Mouse (Mus musculus): ENCODE results near the gene Chsy1. TPM values are rescaled to one million over a fixed set of nuclear protein-coding genes. Genes with fewer than 3 reads are reported as not detected.

Gene Chsy1
- polyA plus RNA-seq, 1 experiment from 2014 or later: 8.8 TPM

DNA sequence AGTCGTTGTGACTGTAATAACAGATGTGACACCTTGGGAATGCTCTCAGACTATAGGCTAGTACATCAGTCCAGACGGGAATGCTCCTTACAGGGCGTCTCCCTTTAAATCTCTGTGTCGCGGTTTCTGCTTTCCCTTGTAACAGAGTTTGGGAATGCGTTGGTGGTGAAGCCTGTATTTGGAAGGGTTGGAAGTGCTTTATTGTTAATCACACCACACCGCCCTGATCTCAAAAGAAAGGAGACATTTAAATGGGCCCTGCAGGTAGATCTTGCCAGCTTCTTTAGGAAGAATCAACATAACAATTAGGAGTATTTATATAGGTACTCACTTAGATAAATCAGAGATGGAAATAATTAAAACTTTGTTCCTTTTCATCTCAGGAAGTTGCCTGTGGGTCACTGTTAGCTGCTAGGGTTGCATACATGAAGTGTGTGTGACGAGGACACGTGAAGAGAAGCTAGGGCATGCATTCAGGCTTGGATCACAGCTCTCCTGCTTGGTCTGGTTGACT lies 49.4 kb downstream of the Chsy1 start:
- H3K27me3 ChIP-seq (ENCODE audit: control insufficient read depth, insufficient read depth, low read depth, low read length): no peaks in the 10 kb centered on the region
- H3K27ac ChIP-seq (ENCODE audit: low read length): no peak overlapping the region
- no peak overlapping the region for H3K4me3 ChIP-seq (ENCODE audit: low read depth, low read length)
- ATAC-seq: no peak
- no peaks in the 10 kb centered on the region for H3K36me3 ChIP-seq (ENCODE audit: control insufficient read depth, insufficient read depth, low read length)
- H3K4me1 ChIP-seq (ENCODE audit: control insufficient read depth, insufficient read depth, low read length): peaks cover 5% of the 10 kb centered on the region
- 69% methylated on average over 9 of the region's 9 CpGs for WGBS
- no peaks in the 10 kb centered on the region for H3K9me3 ChIP-seq (replicated peaks; ENCODE audit: control insufficient read depth, low read length, poor library complexity, severe bottlenecking)
- H3K9ac ChIP-seq (ENCODE audit: low read depth, low read length): no peak overlapping the region
- no peak overlapping the region for H3K4me2 ChIP-seq (ENCODE audit: low read length)

DNA sequence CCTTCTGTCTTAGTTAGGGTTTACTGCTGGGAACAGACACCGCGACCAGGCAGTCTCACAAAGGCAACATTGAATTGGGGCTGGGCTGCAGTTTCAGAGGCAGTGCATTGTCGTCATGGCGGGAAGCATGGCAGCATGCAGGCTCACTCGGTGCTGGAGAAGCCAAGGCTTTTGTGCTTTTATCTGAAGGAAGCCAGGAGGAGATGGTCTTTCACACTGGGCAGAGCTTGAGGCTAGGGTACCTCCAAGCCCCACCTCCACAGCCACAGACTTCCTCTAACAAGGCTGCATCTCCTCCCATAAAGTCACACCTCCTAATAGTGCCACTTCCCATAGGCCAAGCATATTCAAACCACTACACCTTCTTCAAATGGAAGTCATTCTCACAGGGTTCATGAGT lies 50.6 kb downstream of the Chsy1 start:
- no peak overlapping the region for H3K27ac ChIP-seq (ENCODE audit: low read length)
- no peaks in the 10 kb centered on the region for H3K27me3 ChIP-seq (ENCODE audit: control insufficient read depth, insufficient read depth, low read depth, low read length)
- H3K36me3 ChIP-seq (ENCODE audit: control insufficient read depth, insufficient read depth, low read length): no peaks in the 10 kb centered on the region
- ATAC-seq: no peak
- no peak overlapping the region for H3K4me3 ChIP-seq (ENCODE audit: low read depth, low read length)
- H3K9me3 ChIP-seq (replicated peaks; ENCODE audit: control insufficient read depth, low read length, poor library complexity, severe bottlenecking): no peaks in the 10 kb centered on the region
- WGBS: 36% methylated on average over 5 of the region's 5 CpGs
- no peak overlapping the region for H3K4me2 ChIP-seq (ENCODE audit: low read length)
- H3K4me1 ChIP-seq (ENCODE audit: control insufficient read depth, insufficient read depth, low read length): peaks cover 8% of the 10 kb centered on the region
- no peak overlapping the region for H3K9ac ChIP-seq (ENCODE audit: low read depth, low read length)

DNA sequence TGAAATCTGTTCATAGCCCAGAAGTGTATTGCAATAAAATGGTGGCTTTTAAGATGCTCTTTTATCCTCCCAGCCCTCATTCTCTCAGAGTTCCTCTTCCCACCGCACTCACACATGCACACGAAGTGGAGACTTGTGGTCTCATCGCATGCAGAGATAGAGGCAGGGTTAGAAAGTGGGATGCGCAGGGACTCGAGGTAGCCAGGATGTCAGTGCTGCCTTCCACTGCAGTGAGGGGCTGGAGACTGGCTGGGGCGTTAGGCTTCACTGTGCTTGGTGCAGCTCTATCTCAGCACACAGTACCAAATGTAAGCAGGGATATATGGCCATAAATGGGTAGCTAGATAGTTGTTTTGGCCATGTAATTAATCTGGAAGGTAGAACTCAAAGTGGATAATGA lies 52.5 kb downstream of the Chsy1 start:
- Histone ChIP-seq H3K4me1 (ENCODE audit: control insufficient read depth, insufficient read depth, low read length) (peaks cover 12% of the 10 kb centered on the region), H3K4me2 (ENCODE audit: low read length) (no peak overlapping the region), H3K27ac (ENCODE audit: low read length) (no peak overlapping the region), H3K4me3 (ENCODE audit: low read depth, low read length) (no peak overlapping the region), H3K36me3 (ENCODE audit: control insufficient read depth, insufficient read depth, low read length) (no peaks in the 10 kb centered on the region), H3K9ac (ENCODE audit: low read depth, low read length) (no peak overlapping the region), H3K9me3 (replicated peaks; ENCODE audit: control insufficient read depth, low read length, poor library complexity, severe bottlenecking) (no peaks in the 10 kb centered on the region), H3K27me3 (ENCODE audit: control insufficient read depth, insufficient read depth, low read depth, low read length) (no peaks in the 10 kb centered on the region)
- 85% methylated on average over 6 of the region's 6 CpGs for WGBS
- ATAC-seq: no peak

DNA sequence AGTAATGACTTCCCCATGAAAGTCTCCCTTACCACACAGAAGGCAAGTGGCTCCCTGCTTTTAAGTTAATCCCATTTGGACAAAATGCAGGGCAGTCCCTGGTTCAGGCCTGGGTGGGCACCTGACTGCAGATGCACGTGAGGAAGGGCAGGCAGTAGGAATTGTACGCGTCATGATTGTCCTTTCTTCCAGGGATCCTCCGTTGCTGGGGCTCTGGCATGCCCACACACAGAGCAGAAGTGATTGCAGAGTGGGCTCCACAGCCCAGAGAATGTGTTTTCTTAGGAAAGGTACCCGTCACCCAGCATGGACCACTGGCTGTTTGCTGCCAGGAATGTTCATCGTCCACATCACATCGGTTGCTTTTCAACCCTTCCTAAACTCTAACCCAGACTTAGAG lies 53.2 kb downstream of the Chsy1 start:
- no peaks in the 10 kb centered on the region for H3K27me3 ChIP-seq (ENCODE audit: control insufficient read depth, insufficient read depth, low read depth, low read length)
- H3K4me3 ChIP-seq (ENCODE audit: low read depth, low read length): no peak overlapping the region
- H3K9ac ChIP-seq (ENCODE audit: low read depth, low read length): no peak overlapping the region
- no peak for ATAC-seq
- H3K4me1 ChIP-seq (ENCODE audit: control insufficient read depth, insufficient read depth, low read length): peaks cover 8% of the 10 kb centered on the region
- no peak overlapping the region for H3K27ac ChIP-seq (ENCODE audit: low read length)
- no peaks in the 10 kb centered on the region for H3K36me3 ChIP-seq (ENCODE audit: control insufficient read depth, insufficient read depth, low read length)
- 77% methylated on average over 7 of the region's 7 CpGs for WGBS
- H3K9me3 ChIP-seq (replicated peaks; ENCODE audit: control insufficient read depth, low read length, poor library complexity, severe bottlenecking): no peaks in the 10 kb centered on the region
- no peak overlapping the region for H3K4me2 ChIP-seq (ENCODE audit: low read length)

DNA sequence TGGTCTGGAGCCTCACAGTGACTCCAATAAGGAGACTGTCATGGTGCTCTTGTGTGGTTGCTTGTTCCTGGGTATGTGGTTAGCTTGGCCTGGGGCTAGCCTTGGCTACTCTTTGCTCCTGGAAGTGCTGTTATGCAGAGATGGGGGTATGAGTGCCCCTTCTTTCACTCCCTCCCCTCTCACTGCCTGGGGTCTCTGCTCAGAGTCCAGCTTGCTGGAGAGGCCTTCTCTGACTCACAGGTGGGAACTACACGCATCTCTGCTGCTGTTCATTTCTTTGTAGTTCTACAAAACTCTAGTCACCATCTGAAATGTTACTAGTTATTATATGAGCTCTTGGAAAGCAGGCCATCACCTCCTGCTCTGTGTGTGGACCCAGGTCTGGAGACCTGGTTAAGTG lies 53.7 kb downstream of the Chsy1 start:
- Histone ChIP-seq H3K4me1 (ENCODE audit: control insufficient read depth, insufficient read depth, low read length) (peaks cover 6% of the 10 kb centered on the region; the same call in 1 of the 2 replicates), H3K4me3 (ENCODE audit: low read depth, low read length) (no peak overlapping the region), H3K9ac (ENCODE audit: low read depth, low read length) (no peak overlapping the region), H3K9me3 (replicated peaks; ENCODE audit: control insufficient read depth, low read length, poor library complexity, severe bottlenecking) (no peaks in the 10 kb centered on the region), H3K27me3 (ENCODE audit: control insufficient read depth, insufficient read depth, low read depth, low read length) (no peaks in the 10 kb centered on the region), H3K36me3 (ENCODE audit: control insufficient read depth, insufficient read depth, low read length) (no peaks in the 10 kb centered on the region), H3K4me2 (ENCODE audit: low read length) (no peak overlapping the region), H3K27ac (ENCODE audit: low read length) (no peak overlapping the region)
- no peak for ATAC-seq
- 95% methylated on average over 1 of the region's 1 CpGs for WGBS

DNA sequence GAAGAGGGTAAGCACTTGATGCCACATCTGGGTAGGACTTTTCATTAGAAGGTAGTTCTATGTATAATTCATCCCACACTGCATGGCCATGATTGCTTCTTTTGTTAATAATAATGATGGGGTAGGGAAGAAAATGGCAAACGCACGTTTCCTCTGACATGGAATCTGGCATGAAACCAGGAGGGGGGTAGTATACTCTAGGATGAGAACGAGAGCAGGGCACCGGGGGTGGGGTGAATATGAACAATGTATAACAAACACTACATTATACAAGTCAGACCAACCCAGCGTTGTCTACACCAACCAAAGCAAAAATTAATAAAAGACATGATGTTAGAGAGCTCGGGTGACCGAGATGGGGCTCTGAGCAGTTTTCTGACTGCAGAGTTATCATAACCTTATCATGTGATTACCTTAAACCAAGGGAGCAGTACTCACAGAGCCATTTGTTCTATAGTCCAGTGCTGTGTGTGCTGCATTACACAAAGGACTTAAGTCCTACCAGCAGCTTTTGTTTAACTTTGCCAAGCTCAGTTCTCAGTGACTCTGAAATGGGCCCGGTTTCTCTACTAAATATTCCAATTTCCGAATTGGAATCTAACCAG lies 55.2 kb downstream of the Chsy1 start:
- Histone ChIP-seq H3K4me2 (ENCODE audit: low read length) (no peak overlapping the region), H3K4me1 (ENCODE audit: control insufficient read depth, insufficient read depth, low read length) (peaks cover 6% of the 10 kb centered on the region; the same call in 1 of the 2 replicates), H3K27me3 (ENCODE audit: control insufficient read depth, insufficient read depth, low read depth, low read length) (no peaks in the 10 kb centered on the region), H3K36me3 (ENCODE audit: control insufficient read depth, insufficient read depth, low read length) (no peaks in the 10 kb centered on the region), H3K27ac (ENCODE audit: low read length) (0 out of 2 replicates have a peak overlapping the region, but pooled peaks have one; percentile 2), H3K9ac (ENCODE audit: low read depth, low read length) (no peak overlapping the region), H3K4me3 (ENCODE audit: low read depth, low read length) (no peak overlapping the region), H3K9me3 (replicated peaks; ENCODE audit: control insufficient read depth, low read length, poor library complexity, severe bottlenecking) (no peaks in the 10 kb centered on the region)
- 66% methylated on average over 9 of the region's 9 CpGs for WGBS
- 0 out of 2 replicates have a peak, but pooled peaks have one; percentile 25 for ATAC-seq

DNA sequence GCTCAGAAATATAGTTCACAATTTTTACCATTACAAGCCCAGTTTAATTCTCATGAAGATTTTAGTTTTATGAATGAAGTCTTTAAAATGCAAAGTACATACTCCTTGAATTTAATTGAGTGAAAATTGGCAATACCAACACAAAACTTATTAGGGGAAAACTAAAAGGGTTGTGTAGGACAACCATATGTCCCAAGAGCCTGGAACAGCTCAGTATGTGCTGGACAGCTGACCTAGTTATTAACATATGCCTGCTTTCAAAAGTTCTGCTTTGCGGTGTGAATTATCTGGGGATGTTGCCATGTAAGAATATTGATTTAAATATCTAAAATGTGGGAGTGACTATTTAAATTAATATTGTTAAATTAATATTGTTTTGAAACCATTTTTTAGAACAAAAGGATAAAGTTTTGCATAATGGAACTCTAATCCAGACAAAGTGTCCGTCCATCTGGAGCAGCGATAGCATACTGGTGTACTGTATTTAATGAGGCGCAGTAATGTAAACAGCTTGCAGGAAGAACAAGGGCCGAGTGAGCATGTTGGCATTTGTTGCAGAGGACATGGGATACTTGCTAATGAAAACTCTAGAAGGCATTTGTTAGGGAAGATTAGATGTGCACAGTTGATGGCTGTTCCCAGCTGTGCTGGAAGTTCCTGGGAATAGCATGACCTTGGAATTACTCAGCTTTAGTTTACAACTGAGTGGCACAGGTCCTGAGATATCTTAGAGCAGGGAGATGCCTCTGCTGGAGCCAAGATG lies 55.9 kb downstream of the Chsy1 start:
- H3K9me3 ChIP-seq (replicated peaks; ENCODE audit: control insufficient read depth, low read length, poor library complexity, severe bottlenecking): no peaks in the 10 kb centered on the region
- H3K27ac ChIP-seq (ENCODE audit: low read length): no peak overlapping the region
- ATAC-seq: 0 out of 2 replicates have a peak, but pooled peaks have one; percentile 54
- WGBS: 40% methylated on average over 5 of the region's 5 CpGs
- no peak overlapping the region for H3K4me2 ChIP-seq (ENCODE audit: low read length)
- no peaks in the 10 kb centered on the region for H3K36me3 ChIP-seq (ENCODE audit: control insufficient read depth, insufficient read depth, low read length)
- no peak overlapping the region for H3K4me3 ChIP-seq (ENCODE audit: low read depth, low read length)
- H3K27me3 ChIP-seq (ENCODE audit: control insufficient read depth, insufficient read depth, low read depth, low read length): no peaks in the 10 kb centered on the region
- H3K4me1 ChIP-seq (ENCODE audit: control insufficient read depth, insufficient read depth, low read length): peaks cover 6% of the 10 kb centered on the region; the same call in 1 of the 2 replicates
- no peak overlapping the region for H3K9ac ChIP-seq (ENCODE audit: low read depth, low read length)

DNA sequence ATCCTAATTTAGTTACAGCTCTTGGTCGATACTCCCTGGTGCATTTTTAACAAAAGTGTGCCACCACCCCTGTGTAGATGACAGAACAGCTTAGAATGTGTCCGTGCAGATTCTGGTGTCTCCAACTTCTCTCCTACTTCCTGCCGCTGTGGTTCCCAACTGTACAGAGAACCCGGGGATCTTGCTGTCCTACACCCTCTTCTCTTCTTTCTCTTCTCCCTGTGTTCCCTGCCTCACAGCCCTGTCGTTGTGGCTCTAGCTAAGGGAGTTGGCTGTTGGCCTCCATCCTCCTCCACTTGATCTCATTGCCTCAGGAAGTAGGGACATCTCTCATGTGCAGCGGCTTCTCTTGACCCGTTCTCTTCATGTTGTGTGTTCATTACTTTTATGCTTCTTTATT lies 59.6 kb downstream of the Chsy1 start:
- WGBS: 92% methylated on average over 7 of the region's 7 CpGs
- no peak for ATAC-seq
- no peak overlapping the region for H3K4me2 ChIP-seq (ENCODE audit: low read length)
- H3K36me3 ChIP-seq (ENCODE audit: control insufficient read depth, insufficient read depth, low read length): peaks cover 16% of the 10 kb centered on the region
- H3K27me3 ChIP-seq (ENCODE audit: control insufficient read depth, insufficient read depth, low read depth, low read length): no peaks in the 10 kb centered on the region
- peaks cover 6% of the 10 kb centered on the region; the same call in 1 of the 2 replicates for H3K4me1 ChIP-seq (ENCODE audit: control insufficient read depth, insufficient read depth, low read length)
- no peak overlapping the region for H3K9ac ChIP-seq (ENCODE audit: low read depth, low read length)
- H3K9me3 ChIP-seq (replicated peaks; ENCODE audit: control insufficient read depth, low read length, poor library complexity, severe bottlenecking): no peaks in the 10 kb centered on the region
- H3K27ac ChIP-seq (ENCODE audit: low read length): no peak overlapping the region
- H3K4me3 ChIP-seq (ENCODE audit: low read depth, low read length): no peak overlapping the region

DNA sequence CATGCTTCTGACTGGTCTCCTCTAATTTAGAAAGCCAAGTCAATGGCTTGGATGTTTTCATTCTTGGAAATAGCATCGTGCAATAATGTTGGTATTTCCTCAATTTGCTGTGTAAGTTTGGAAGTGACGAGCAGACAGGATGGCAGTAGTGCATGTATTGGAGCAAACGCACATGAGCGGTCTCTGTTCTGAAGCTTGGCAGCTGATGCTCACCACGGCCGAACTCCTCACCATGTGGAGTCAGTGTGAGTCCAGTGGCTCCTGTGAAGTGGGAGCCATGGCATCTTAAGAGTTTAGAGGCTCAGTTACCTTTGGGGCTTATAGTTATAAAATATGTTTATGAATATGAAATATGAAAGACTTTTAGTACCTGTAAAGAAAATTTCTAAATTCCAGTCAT lies 60.2 kb downstream of the Chsy1 start:
- peaks cover 16% of the 10 kb centered on the region for H3K36me3 ChIP-seq (ENCODE audit: control insufficient read depth, insufficient read depth, low read length)
- H3K9ac ChIP-seq (ENCODE audit: low read depth, low read length): no peak overlapping the region
- no peak overlapping the region for H3K4me3 ChIP-seq (ENCODE audit: low read depth, low read length)
- peaks cover 6% of the 10 kb centered on the region; the same call in 1 of the 2 replicates for H3K4me1 ChIP-seq (ENCODE audit: control insufficient read depth, insufficient read depth, low read length)
- no peak overlapping the region for H3K4me2 ChIP-seq (ENCODE audit: low read length)
- H3K9me3 ChIP-seq (replicated peaks; ENCODE audit: control insufficient read depth, low read length, poor library complexity, severe bottlenecking): no peaks in the 10 kb centered on the region
- no peak overlapping the region for H3K27ac ChIP-seq (ENCODE audit: low read length)
- WGBS: 89% methylated on average over 6 of the region's 6 CpGs
- no peaks in the 10 kb centered on the region for H3K27me3 ChIP-seq (ENCODE audit: control insufficient read depth, insufficient read depth, low read depth, low read length)
- ATAC-seq: no peak

Measured in midbrain, embryonic 16.5 days (tissue).